Mouse (Mus musculus): ENCODE results near the gene Pdxp. TPM values are rescaled to one million over a fixed set of nuclear protein-coding genes. Genes with fewer than 3 reads are reported as not detected.
A peak's percentile ranks its signal among the peaks of the same experiment; 100 is the strongest.

Pdxp gene
- polyA plus RNA-seq, 1 experiment from 2014 or later: 16.3 TPM

GRCm38 (mm10) chr15:78927021-78927787, 13.5 kb downstream of the Pdxp start:
- peak; percentile 21 for DNase-seq (ENCODE audit: low spot score)

GRCm38 (mm10) chr15:78927788-78928457, 14.2 kb downstream of the Pdxp start:
- DNase-seq (ENCODE audit: low spot score): peak; percentile 92

- DNase-seq (ENCODE audit: low spot score): peak; percentile 19
Observed at GRCm38 (mm10) chr15:78928539-78928938, 14.8 kb downstream of the Pdxp start.

GRCm38 (mm10) chr15:78930192-78930706, 16.5 kb downstream of the Pdxp start:
- no peak for DNase-seq (ENCODE audit: low spot score)

- DNase-seq (ENCODE audit: low spot score): no peak
Observed at GRCm38 (mm10) chr15:78930801-78931426, 17.2 kb downstream of the Pdxp start.

- peak; percentile 85 for DNase-seq (ENCODE audit: low spot score)
Observed at GRCm38 (mm10) chr15:78931577-78931976, 17.9 kb downstream of the Pdxp start.

GRCm38 (mm10) chr15:78934784-78935320, 21.1 kb downstream of the Pdxp start, which contains the start of gene Nol12:
TSS of gene Nol12 (plus strand) at chr15:78934933.
- DNase-seq (ENCODE audit: low spot score): peak; percentile 93

GRCm38 (mm10) chr15:78936403-78936802, 22.7 kb downstream of the Pdxp start:
- DNase-seq (ENCODE audit: low spot score): no peak

- DNase-seq (ENCODE audit: low spot score): no peak
Observed at GRCm38 (mm10) chr15:78937311-78937710, 23.6 kb downstream of the Pdxp start.

GRCm38 (mm10) chr15:78937963-78938362, 24.2 kb downstream of the Pdxp start:
- no peak for DNase-seq (ENCODE audit: low spot score)

GRCm38 (mm10) chr15:78940325-78940724, 26.6 kb downstream of the Pdxp start:
- DNase-seq (ENCODE audit: low spot score): no peak

- peak; percentile 39 for DNase-seq (ENCODE audit: low spot score)
Observed at GRCm38 (mm10) chr15:78942663-78943062, 28.9 kb downstream of the Pdxp start.

GRCm38 (mm10) chr15:78946232-78946631, 32.5 kb downstream of the Pdxp start:
- DNase-seq (ENCODE audit: low spot score): no peak

- DNase-seq (ENCODE audit: low spot score): no peak
Observed at GRCm38 (mm10) chr15:78947657-78948056, 33.9 kb downstream of the Pdxp start, which contains the start of gene Triobp. TSS of gene Triobp (plus strand) at chr15:78947724.

- DNase-seq (ENCODE audit: low spot score): no peak
Observed at GRCm38 (mm10) chr15:78948152-78948725, 34.5 kb downstream of the Pdxp start.

- no peak for DNase-seq (ENCODE audit: low spot score)
Observed at GRCm38 (mm10) chr15:78948883-78949282, 35.2 kb downstream of the Pdxp start.

GRCm38 (mm10) chr15:78955663-78956062, 41.9 kb downstream of the Pdxp start:
- DNase-seq (ENCODE audit: low spot score): no peak

GRCm38 (mm10) chr15:78956351-78956750, 42.6 kb downstream of the Pdxp start:
- peak; percentile 28 for DNase-seq (ENCODE audit: low spot score)

GRCm38 (mm10) chr15:78957021-78957420, 43.3 kb downstream of the Pdxp start:
- DNase-seq (ENCODE audit: low spot score): no peak

GRCm38 (mm10) chr15:78959537-78959936, 45.8 kb downstream of the Pdxp start:
- DNase-seq (ENCODE audit: low spot score): no peak

GRCm38 (mm10) chr15:78960088-78960487, 46.4 kb downstream of the Pdxp start:
- no peak for DNase-seq (ENCODE audit: low spot score)

Measured in thymus, postnatal 0 days (tissue).